Mouse (Mus musculus) hindbrain, embryonic 16.5 days (tissue): Measurements from ENCODE around the gene Chrnb2. TPM values are rescaled to one million over a fixed set of nuclear protein-coding genes. Genes with fewer than 3 reads are reported as not detected.
A peak's percentile ranks its signal among the peaks of the same experiment; 100 is the strongest.

ENCODE experiments used
- ATAC-seq: fragments of 200-750 bp; cut with Nextera tagmentation; 2 replicates; pipeline ENCODE4 v1.8.0; 2017; ENCODE audit warnings: moderate TSS enrichment, moderate library complexity
- H3K27ac ChIP-seq: fragments of 300-500 bp; sonication (generic); 2 replicates; pipeline ENCODE4 v1.5.1; 2014; ENCODE audit warnings: low read depth, mild to moderate bottlenecking, control low read depth, low read length, moderate library complexity
- H3K27me3 ChIP-seq: fragments of 300-500 bp; sonication (generic); replicated peaks from 2 replicates; pipeline ENCODE4 v1.6.1; 2014; ENCODE audit warnings: low read length; ENCODE audit not compliant: control insufficient read depth, insufficient read depth
- H3K36me3 ChIP-seq: fragments of 300-500 bp; sonication (generic); 2 replicates; pipeline ENCODE4 v1.6.1; 2014; ENCODE audit warnings: mild to moderate bottlenecking, low read length, moderate library complexity, mixed read lengths; ENCODE audit not compliant: control insufficient read depth, insufficient read depth
- H3K4me1 ChIP-seq: fragments of 300-500 bp; sonication (generic); 2 replicates; pipeline ENCODE4 v1.6.1; 2014; ENCODE audit warnings: low read depth, low read length; ENCODE audit not compliant: control insufficient read depth, insufficient read depth
- H3K4me2 ChIP-seq: fragments of 300-500 bp; sonication (generic); 2 replicates; pipeline ENCODE4 v1.6.1; 2014; ENCODE audit warnings: mild to moderate bottlenecking, low read length, control low read depth, moderate library complexity
- H3K4me3 ChIP-seq: fragments of 300-500 bp; sonication (generic); 2 replicates; pipeline ENCODE4 v1.5.1; 2014; ENCODE audit warnings: mild to moderate bottlenecking, low read length, control low read depth, moderate library complexity
- H3K9ac ChIP-seq: fragments of 300-500 bp; sonication (generic); 2 replicates; pipeline ENCODE4 v1.6.1; 2014; ENCODE audit warnings: low read depth, mild to moderate bottlenecking, control low read depth, low read length, moderate library complexity
- H3K9me3 ChIP-seq: fragments of 300-500 bp; sonication (generic); 2 replicates; pipeline ENCODE4 v1.6.1; 2014; ENCODE audit warnings: mild to moderate bottlenecking, low read length, moderate library complexity; ENCODE audit not compliant: control insufficient read depth
- WGBS: fragments of 180-500 bp; shearing (Covaris S2); extraction: QIAGEN DNeasy Blood & Tissue Kit; methylation state at CpG from one replicate; pipeline ENCODE4 v1.1.7; 2014; 5-methylcytosine and 5-hydroxymethylcytosine counted together
- polyA plus RNA-seq: library from polyadenylated mRNA; unstranded; fragments of >200 nt; fragmentation: Nextera tagmentation; extraction: Ambion mirVana; gene quantifications from 2 replicates; pipeline ENCODE4 v1.2.1, GENCODE M21; 2015

Gene Chrnb2
- polyA plus RNA-seq, 1 experiment from 2014 or later = 23.5 TPM

- Histone ChIP-seq H3K4me1 (peaks cover 29% of the 10 kb centered on the region), H3K27me3 (no peaks in the 10 kb centered on the region), H3K36me3 (peaks cover 11% of the 10 kb centered on the region; the same call in 1 of the 2 replicates), H3K9me3 (no peaks in the 10 kb centered on the region), H3K27ac (peak within 1 kb of the TSS; percentile 95), H3K9ac (peak within 1 kb of the TSS; percentile 100), H3K4me3 (peak within 1 kb of the TSS; percentile 88), H3K4me2 (peak within 1 kb of the TSS; percentile 92)
- peak; percentile 96 for ATAC-seq
- WGBS = under 1% methylated on average over 69 of the region's 90 CpGs
These were observed 8.7 kb upstream of the Chrnb2 start, which contains the start of gene Ube2q1 for GRCm38 (mm10) chr3:89772968-89773709. Gene Ube2q1, plus strand, starts transcription at chr3:89773616.

GRCm38 (mm10) chr3:89772588-89772967 is 8.1 kb upstream of the Chrnb2 start:
- Histone ChIP-seq H3K9me3 (no peaks in the 10 kb centered on the region), H3K9ac (peak overlapping the region; percentile 100), H3K4me3 (peak overlapping the region; percentile 88), H3K4me2 (peak overlapping the region; percentile 72), H3K27me3 (no peaks in the 10 kb centered on the region), H3K36me3 (peaks cover 10% of the 10 kb centered on the region; the same call in 1 of the 2 replicates), H3K27ac (peak overlapping the region; percentile 95), H3K4me1 (peaks cover 29% of the 10 kb centered on the region)
- peak; percentile 79 for ATAC-seq
- WGBS = 0% methylated on average over 17 of the region's 17 CpGs

GRCm38 (mm10) chr3:89770425-89771002 is 6.1 kb upstream of the Chrnb2 start:
- Histone ChIP-seq H3K9me3 (no peaks in the 10 kb centered on the region), H3K4me3 (no peak overlapping the region), H3K4me2 (no peak overlapping the region), H3K27ac (no peak overlapping the region), H3K36me3 (no peaks in the 10 kb centered on the region), H3K9ac (no peak overlapping the region), H3K27me3 (no peaks in the 10 kb centered on the region), H3K4me1 (peaks cover 26% of the 10 kb centered on the region)
- 58% methylated on average over 2 of the region's 2 CpGs for whole genome bisulfite sequencing
- ATAC-seq = no peak

- Histone ChIP-seq H3K4me3 (no peak overlapping the region), H3K9me3 (no peaks in the 10 kb centered on the region), H3K27me3 (no peaks in the 10 kb centered on the region), H3K9ac (no peak overlapping the region), H3K27ac (no peak overlapping the region), H3K36me3 (no peaks in the 10 kb centered on the region), H3K4me2 (no peak overlapping the region), H3K4me1 (peaks cover 22% of the 10 kb centered on the region)
- WGBS = 78% methylated on average over 7 of the region's 7 CpGs
- ATAC-seq = no peak
These were observed 5.2 kb upstream of the Chrnb2 start for GRCm38 (mm10) chr3:89769584-89769983.

DNA sequence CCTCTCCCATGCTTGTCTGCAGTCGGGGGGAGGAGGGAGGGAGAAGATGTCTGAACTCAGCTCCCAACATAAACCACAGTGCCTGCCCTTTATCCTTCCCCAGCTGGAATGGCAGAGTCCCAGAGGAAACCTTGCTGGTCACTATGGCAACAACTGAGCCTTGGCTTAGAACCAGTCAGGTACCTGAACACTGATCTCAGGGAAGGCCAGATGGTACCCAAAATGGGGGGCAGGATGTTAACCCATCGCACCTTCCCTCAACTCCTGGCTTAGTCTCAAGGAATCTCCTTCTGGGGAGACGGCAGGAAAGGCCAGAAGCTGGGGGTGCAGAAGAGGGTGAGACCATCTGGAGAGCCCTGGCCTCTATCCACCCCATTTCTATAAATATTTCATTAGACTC is 4.6 kb downstream of the Chrnb2 start:
- H3K4me3 ChIP-seq = peak overlapping the region; percentile 20; the same call in 1 of the 2 replicates
- H3K4me2 ChIP-seq = peak overlapping the region; percentile 47
- H3K27ac ChIP-seq = peak overlapping the region; percentile 44
- 34% methylated on average over 2 of the region's 3 CpGs for WGBS
- H3K9ac ChIP-seq = peak overlapping the region; percentile 25
- H3K36me3 ChIP-seq = peaks cover 14% of the 10 kb centered on the region
- no peak for ATAC-seq
- H3K9me3 ChIP-seq = no peaks in the 10 kb centered on the region
- H3K4me1 ChIP-seq = peaks cover 32% of the 10 kb centered on the region
- no peaks in the 10 kb centered on the region for H3K27me3 ChIP-seq

GRCm38 (mm10) chr3:89757851-89758250 is 6.6 kb downstream of the Chrnb2 start:
- 86% methylated on average over 2 of the region's 2 CpGs for WGBS
- peaks cover 14% of the 10 kb centered on the region for H3K36me3 ChIP-seq
- H3K4me1 ChIP-seq = peaks cover 22% of the 10 kb centered on the region
- H3K4me2 ChIP-seq = no peak overlapping the region
- no peaks in the 10 kb centered on the region for H3K27me3 ChIP-seq
- no peak overlapping the region for H3K9ac ChIP-seq
- ATAC-seq = no peak
- no peak overlapping the region for H3K4me3 ChIP-seq
- H3K9me3 ChIP-seq = no peaks in the 10 kb centered on the region
- no peak overlapping the region for H3K27ac ChIP-seq

GRCm38 (mm10) chr3:89755283-89755682 is 9.1 kb downstream of the Chrnb2 start:
- 74% methylated on average over 6 of the region's 6 CpGs for WGBS
- peaks cover 9% of the 10 kb centered on the region for H3K36me3 ChIP-seq

GRCm38 (mm10) chr3:89752307-89752706 is 12.1 kb downstream of the Chrnb2 start:
- no peaks in the 10 kb centered on the region for H3K9me3 ChIP-seq
- peaks cover 23% of the 10 kb centered on the region for H3K36me3 ChIP-seq
- H3K4me2 ChIP-seq = no peak overlapping the region
- no peak; the same call in 1 of the 2 replicates for ATAC-seq
- H3K27me3 ChIP-seq = no peaks in the 10 kb centered on the region
- no peaks in the 10 kb centered on the region for H3K4me1 ChIP-seq
- 35% methylated on average over 1 of the region's 1 CpGs for WGBS
- no peak overlapping the region for H3K9ac ChIP-seq
- H3K4me3 ChIP-seq = no peak overlapping the region
- H3K27ac ChIP-seq = no peak overlapping the region

More at GRCm38 (mm10) chr3:89755283-89755682, 9.1 kb downstream of the Chrnb2 start:
- Histone ChIP-seq H3K9me3 (no peaks in the 10 kb centered on the region), H3K27me3 (no peaks in the 10 kb centered on the region), H3K4me1 (peaks cover 16% of the 10 kb centered on the region), H3K27ac (no peak overlapping the region), H3K9ac (no peak overlapping the region), H3K4me2 (no peak overlapping the region), H3K4me3 (no peak overlapping the region)
- no peak for ATAC-seq

DNA sequence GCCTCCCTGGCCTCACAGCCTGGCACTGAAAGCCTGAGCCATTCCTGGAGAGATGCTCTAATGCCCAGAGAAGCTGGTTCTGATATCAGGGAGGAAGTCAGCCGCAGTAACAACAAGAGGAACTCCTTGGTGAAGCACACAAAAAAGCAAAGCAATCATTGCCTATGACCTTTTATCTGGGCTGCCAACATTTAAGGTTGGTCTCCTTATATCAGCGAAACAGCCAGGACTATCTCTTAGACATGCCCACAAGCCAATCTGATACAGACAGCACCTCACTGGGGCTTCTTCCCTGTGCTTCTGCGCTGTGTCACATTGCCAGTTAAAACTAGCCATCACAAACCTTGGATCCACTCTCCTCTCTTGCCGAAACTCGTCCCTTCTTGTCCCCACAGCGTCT is 25.9 kb downstream of the Chrnb2 start:
- no peak overlapping the region for H3K4me2 ChIP-seq
- no peaks in the 10 kb centered on the region for H3K27me3 ChIP-seq
- WGBS = 95% methylated on average over 6 of the region's 6 CpGs
- H3K4me3 ChIP-seq = no peak overlapping the region
- H3K4me1 ChIP-seq = no peaks in the 10 kb centered on the region
- peaks cover 27% of the 10 kb centered on the region for H3K36me3 ChIP-seq
- no peaks in the 10 kb centered on the region for H3K9me3 ChIP-seq
- H3K9ac ChIP-seq = no peak overlapping the region
- H3K27ac ChIP-seq = no peak overlapping the region
- ATAC-seq = no peak
